Mouse (Mus musculus): ENCODE results near the gene Dnph1.
A peak's percentile ranks its signal among the peaks of the same experiment; 100 is the strongest.

The Dnph1 gene

GRCm38 (mm10) chr17:46503847-46504638, 7.5 kb downstream of the Dnph1 start:
- no peak for DNase-seq (ENCODE audit: low spot score)

DNA sequence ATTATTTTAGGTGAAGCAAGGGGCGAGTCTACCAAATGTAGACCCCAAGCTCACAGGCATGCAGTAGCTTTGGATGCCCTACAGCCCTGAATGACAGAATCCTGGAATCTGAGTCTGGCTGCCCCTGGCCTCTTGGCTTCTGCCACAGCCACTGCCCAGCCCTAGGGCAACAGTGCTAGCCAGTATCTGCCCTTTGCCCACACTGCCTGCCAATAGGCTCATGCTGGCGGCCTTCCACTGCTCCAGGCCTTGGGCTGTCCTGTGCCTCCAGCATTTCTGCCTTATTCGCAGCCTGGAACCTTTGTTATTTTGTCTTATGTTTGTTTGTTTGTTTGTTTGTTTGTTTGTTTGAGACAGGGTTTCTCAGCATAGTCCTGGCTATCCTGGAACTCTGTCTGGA, 9.1 kb downstream of the Dnph1 start:
- no peak for DNase-seq (ENCODE audit: low spot score)

DNA sequence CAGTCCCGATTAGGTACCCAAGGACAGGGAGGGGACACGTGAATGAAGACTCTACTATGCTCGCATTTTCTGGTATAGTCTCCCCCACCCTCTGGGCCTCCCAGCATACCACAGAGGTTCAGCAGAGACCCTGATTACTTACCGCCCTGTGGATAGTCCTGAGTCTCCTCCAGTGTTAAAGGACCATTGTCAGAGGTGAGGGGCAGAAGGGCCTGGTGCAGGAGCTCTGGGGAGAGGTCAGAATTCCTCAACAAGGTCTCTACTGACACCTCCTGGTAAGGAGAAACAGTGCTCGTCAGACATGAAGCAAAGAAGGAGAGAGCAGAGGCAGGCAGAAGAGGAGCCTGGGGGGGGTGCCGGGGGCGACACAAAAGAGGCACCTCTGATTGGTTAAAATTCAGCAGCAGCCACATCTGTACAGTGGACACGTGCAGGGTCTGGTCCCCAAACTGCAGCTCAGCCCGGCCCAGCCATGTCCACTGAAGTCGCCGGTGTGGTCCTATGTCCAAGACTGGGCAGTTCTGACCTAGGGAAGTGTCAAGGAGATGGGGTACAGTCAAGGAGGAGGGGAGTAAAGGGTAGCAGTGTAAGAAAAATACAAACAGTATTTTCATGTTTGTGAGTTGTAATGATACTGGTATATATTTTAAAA, 14.7 kb downstream of the Dnph1 start:
- DNase-seq (ENCODE audit: low spot score), result no peak

- no peak for DNase-seq (ENCODE audit: low spot score)
These were observed 16.8 kb downstream of the Dnph1 start for GRCm38 (mm10) chr17:46513329-46513728.

GRCm38 (mm10) chr17:46519971-46520370, 23.5 kb downstream of the Dnph1 start:
- DNase-seq (ENCODE audit: low spot score), result no peak

- DNase-seq (ENCODE audit: low spot score), result no peak
These were observed 24.0 kb downstream of the Dnph1 start for GRCm38 (mm10) chr17:46520385-46520979.

GRCm38 (mm10) chr17:46521174-46521573, 24.7 kb downstream of the Dnph1 start:
- DNase-seq (ENCODE audit: low spot score), result no peak

GRCm38 (mm10) chr17:46521963-46522668, 25.6 kb downstream of the Dnph1 start:
- DNase-seq (ENCODE audit: low spot score), result no peak

GRCm38 (mm10) chr17:46525065-46525464, 28.6 kb downstream of the Dnph1 start:
- no peak for DNase-seq (ENCODE audit: low spot score)

DNA sequence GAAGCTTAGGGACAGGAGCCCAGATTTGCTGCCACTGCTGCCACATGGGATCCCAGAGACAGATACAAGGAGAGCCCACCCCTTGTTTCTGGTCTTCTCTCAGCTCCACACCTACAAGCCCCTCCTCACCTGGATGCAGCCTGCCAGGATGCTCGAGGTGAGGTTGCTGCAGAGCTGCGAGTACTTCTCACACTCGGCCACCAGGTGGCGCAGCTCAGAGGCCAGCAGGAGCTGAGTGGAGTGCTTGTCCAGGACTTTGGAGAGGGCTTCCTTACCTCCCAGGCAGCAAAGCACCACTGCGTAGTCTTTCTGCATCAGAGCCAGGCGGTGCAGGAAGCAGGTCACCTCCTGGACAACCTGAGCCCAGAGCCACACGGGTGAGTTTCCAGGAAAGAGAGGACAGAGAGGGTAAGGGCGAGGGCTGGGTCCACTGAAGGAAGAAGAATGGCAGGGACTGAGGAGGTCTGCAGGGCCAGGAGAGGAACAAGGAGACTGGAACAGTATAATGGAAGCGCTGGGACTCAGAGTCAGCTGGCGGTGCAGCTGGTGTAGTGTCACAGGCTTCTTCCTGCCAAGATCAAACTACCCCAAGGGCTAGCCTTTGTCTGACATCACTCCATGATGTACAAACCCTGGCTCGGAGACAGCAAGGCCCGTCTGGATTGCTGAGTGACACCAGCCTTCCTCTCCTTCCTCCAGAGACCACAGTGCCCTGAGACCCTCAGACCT, 29.2 kb downstream of the Dnph1 start:
- peak; percentile 73 for DNase-seq (ENCODE audit: low spot score)

- peak; percentile 28 for DNase-seq (ENCODE audit: low spot score)
These were observed 47.1 kb downstream of the Dnph1 start for GRCm38 (mm10) chr17:46543661-46544060.

DNA sequence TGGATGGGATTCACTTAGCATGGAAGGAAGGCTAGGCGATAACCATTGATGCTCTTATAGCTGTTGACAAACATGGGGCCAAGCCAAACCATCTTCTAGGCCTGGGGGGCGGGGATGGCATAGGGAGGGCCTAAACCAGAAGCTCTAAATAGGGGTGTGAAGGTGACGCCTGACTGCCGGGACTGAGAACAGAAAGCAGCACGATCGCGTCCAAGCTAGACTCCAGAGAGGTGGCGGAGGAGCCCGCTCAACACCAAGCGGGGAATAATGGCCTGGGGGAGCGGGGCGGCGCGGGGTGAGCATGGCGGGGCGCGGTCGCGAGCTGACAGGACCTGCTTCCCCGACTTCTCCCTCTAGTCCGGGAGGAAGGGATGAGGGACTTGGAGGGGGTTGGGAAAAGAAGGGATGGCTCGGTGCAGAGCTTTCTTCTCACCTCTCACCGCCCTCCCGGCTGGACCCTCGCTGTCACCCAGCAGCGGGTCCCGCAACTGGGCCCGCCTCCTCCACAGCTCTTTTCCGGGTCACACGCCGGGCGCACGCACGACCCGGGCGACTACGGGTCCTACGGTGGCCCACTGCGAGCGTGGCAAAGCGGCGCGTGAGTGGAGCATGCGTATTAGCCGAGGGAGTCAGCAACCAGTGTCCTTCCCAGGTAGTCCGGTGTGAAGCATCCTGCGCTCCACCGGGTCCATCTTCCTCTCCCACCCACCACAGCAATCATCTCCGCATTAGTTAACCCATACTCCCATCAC, 49.5 kb downstream of the Dnph1 start, which contains the start of gene Cul9:
Cul9 (minus strand) TSS at position 576 of the 752 bp plus-strand sequence.
- DNase-seq (ENCODE audit: low spot score), result peak; percentile 89

- DNase-seq (ENCODE audit: low spot score), result no peak
These were observed 50.1 kb downstream of the Dnph1 start for GRCm38 (mm10) chr17:46546591-46546990.

- no peak for DNase-seq (ENCODE audit: low spot score)
These were observed 50.5 kb downstream of the Dnph1 start for GRCm38 (mm10) chr17:46546995-46547394.

- DNase-seq (ENCODE audit: low spot score), result no peak
These were observed 51.4 kb downstream of the Dnph1 start for GRCm38 (mm10) chr17:46547923-46548322.

GRCm38 (mm10) chr17:46548741-46549140, 52.2 kb downstream of the Dnph1 start:
- DNase-seq (ENCODE audit: low spot score), result no peak

DNA sequence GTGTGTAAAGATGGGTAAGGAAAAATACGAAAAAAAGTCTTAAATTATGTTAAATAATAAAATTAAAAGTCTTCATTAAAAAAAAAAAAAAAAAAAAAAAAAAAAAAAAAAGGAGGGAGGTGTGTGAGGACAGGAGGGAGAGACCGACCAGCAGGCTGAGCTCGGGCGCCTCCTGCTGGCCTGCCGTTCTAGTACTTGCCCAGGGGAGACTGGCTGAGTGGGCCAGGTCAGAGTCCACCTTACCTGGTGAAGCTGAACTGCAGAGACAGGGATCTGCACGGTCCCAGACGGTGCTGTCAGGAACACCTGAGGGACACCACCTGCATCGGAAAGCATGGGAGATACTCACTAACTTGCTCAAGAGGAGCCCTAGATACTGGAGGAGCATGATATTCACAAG, 52.7 kb downstream of the Dnph1 start:
- no peak for DNase-seq (ENCODE audit: low spot score)
